Mouse (Mus musculus): ENCODE results near the gene Crb2.

Crb2 gene

GRCm38 (mm10) chr2:37780270-37780929, 4.4 kb downstream of the Crb2 start:
- no peak for TF ChIP-seq GATA4 (IDR thresholded peaks at IDR 0.05; ENCODE audit: insufficient replicate concordance, low read length)

GRCm38 (mm10) chr2:37781421-37781820, 5.4 kb downstream of the Crb2 start:
- no peak for TF ChIP-seq GATA4 (IDR thresholded peaks at IDR 0.05; ENCODE audit: insufficient replicate concordance, low read length)

GRCm38 (mm10) chr2:37782002-37782401, 6.0 kb downstream of the Crb2 start:
- no peak for TF ChIP-seq GATA4 (IDR thresholded peaks at IDR 0.05; ENCODE audit: insufficient replicate concordance, low read length)

GRCm38 (mm10) chr2:37784473-37784872, 8.4 kb downstream of the Crb2 start:
- no peak for TF ChIP-seq GATA4 (IDR thresholded peaks at IDR 0.05; ENCODE audit: insufficient replicate concordance, low read length)

GRCm38 (mm10) chr2:37786461-37786860, 10.4 kb downstream of the Crb2 start:
- TF ChIP-seq GATA4 (IDR thresholded peaks at IDR 0.05; ENCODE audit: insufficient replicate concordance, low read length), result no peak

- TF ChIP-seq GATA4 (IDR thresholded peaks at IDR 0.05; ENCODE audit: insufficient replicate concordance, low read length), result no peak
These were observed 12.3 kb downstream of the Crb2 start for GRCm38 (mm10) chr2:37788176-37788962.

- TF ChIP-seq GATA4 (IDR thresholded peaks at IDR 0.05; ENCODE audit: insufficient replicate concordance, low read length), result no peak
These were observed 13.0 kb downstream of the Crb2 start for GRCm38 (mm10) chr2:37789029-37789428.

- no peak for TF ChIP-seq GATA4 (IDR thresholded peaks at IDR 0.05; ENCODE audit: insufficient replicate concordance, low read length)
These were observed 13.9 kb downstream of the Crb2 start for GRCm38 (mm10) chr2:37789995-37790394.

GRCm38 (mm10) chr2:37790738-37791137, 14.7 kb downstream of the Crb2 start:
- no peak for TF ChIP-seq GATA4 (IDR thresholded peaks at IDR 0.05; ENCODE audit: insufficient replicate concordance, low read length)

- TF ChIP-seq GATA4 (IDR thresholded peaks at IDR 0.05; ENCODE audit: insufficient replicate concordance, low read length), result no peak
These were observed 15.3 kb downstream of the Crb2 start for GRCm38 (mm10) chr2:37791340-37791739.

GRCm38 (mm10) chr2:37796021-37796420, 20.0 kb downstream of the Crb2 start:
- no peak for TF ChIP-seq GATA4 (IDR thresholded peaks at IDR 0.05; ENCODE audit: insufficient replicate concordance, low read length)

- no peak for TF ChIP-seq GATA4 (IDR thresholded peaks at IDR 0.05; ENCODE audit: insufficient replicate concordance, low read length)
These were observed 21.0 kb downstream of the Crb2 start for GRCm38 (mm10) chr2:37797046-37797445.

- no peak for TF ChIP-seq GATA4 (IDR thresholded peaks at IDR 0.05; ENCODE audit: insufficient replicate concordance, low read length)
These were observed 23.1 kb downstream of the Crb2 start for GRCm38 (mm10) chr2:37799137-37799536.

- TF ChIP-seq GATA4 (IDR thresholded peaks at IDR 0.05; ENCODE audit: insufficient replicate concordance, low read length), result no peak
These were observed 25.6 kb downstream of the Crb2 start for GRCm38 (mm10) chr2:37801687-37802086.

GRCm38 (mm10) chr2:37802610-37803212, 26.7 kb downstream of the Crb2 start:
- no peak for TF ChIP-seq GATA4 (IDR thresholded peaks at IDR 0.05; ENCODE audit: insufficient replicate concordance, low read length)

- no peak for TF ChIP-seq GATA4 (IDR thresholded peaks at IDR 0.05; ENCODE audit: insufficient replicate concordance, low read length)
These were observed 35.6 kb downstream of the Crb2 start for GRCm38 (mm10) chr2:37811682-37812081.
